Comparison of ENCODE assay signal across 30 mouse cellular contexts in genomic region chr10:80441598-80441997, GRCm38 (mm10). TPM values are rescaled to one million over a fixed set of nuclear protein-coding genes. Genes with fewer than 3 reads are reported as not detected.
DNase-seq lines count a peak whose midpoint lies in the region; ATAC-seq and TF ChIP-seq lines count a peak whose summit lies in the region.
"Had no signal": no experiment of that assay in that cellular context is flagged by ENCODE, and none has a peak within 500 bp of the region (broad histone marks: within the 10 kb centered on the region; RNA-seq: fewer than 3 reads in every experiment).

No protein-coding gene starts in this region.

- H3K27ac ChIP-seq in liver, embryonic 14.5 days, result no peak overlapping the region
- H3K27ac ChIP-seq in liver, embryonic 12.5 days, result no peak overlapping the region
- no peak overlapping the region for H3K27ac ChIP-seq in ES-Bruce4 (ENCODE audit: insufficient read depth, low read length)
- no peak overlapping the region for H3K27ac ChIP-seq in MEL (ENCODE audit: control insufficient read depth, low read depth, low read length)
- H3K27ac ChIP-seq in stomach, postnatal 0 days (replicated peaks), result no peak overlapping the region
- no peak overlapping the region for H3K27ac ChIP-seq in kidney, adult 2 months (ENCODE audit: insufficient read depth, low read depth, low read length)
- H3K27ac ChIP-seq: forebrain, embryonic 10.5 days; heart, adult 2 months; heart, embryonic 13.5 days; hindbrain, postnatal 0 days; kidney, postnatal 0 days; limb, embryonic 12.5 days; midbrain, embryonic 12.5 days had no signal

- peak; percentile 27; the same call in 1 of the 2 replicates for TF ChIP-seq CTCF in liver, embryonic 14.5 days (IDR thresholded peaks at IDR 0.05; ENCODE audit: low read depth)
- TF ChIP-seq CTCF in ES-Bruce4 (IDR thresholded peaks at IDR 0.05; ENCODE audit: low read depth, low read length) (peak; percentile 53), MEL (IDR thresholded peaks at IDR 0.05 in 2 of 3, conservative IDR thresholded peaks at IDR 0.05 in 1 of 3; ENCODE audit: control insufficient read depth in 1 of 3, insufficient read depth in 1 of 3, low read depth in 2 of 3, low read length in 3 of 3, poor library complexity in 1 of 3, severe bottlenecking in 1 of 3) (peak; percentile 29 to 68 (median 52); a peak in 4 of 6 replicates)
- TF ChIP-seq CTCF in stomach, postnatal 0 days (IDR thresholded peaks at IDR 0.05; ENCODE audit: low read depth), result 0 out of 2 replicates have a peak, but pooled peaks have one; percentile 9
- TF ChIP-seq CTCF in kidney, adult 2 months (conservative IDR thresholded peaks at IDR 0.05; ENCODE audit: insufficient read depth, insufficient read length, low read depth, low read length), result no peak; the same call in 1 of the 2 replicates

- DNase-seq in liver, embryonic 14.5 days (ENCODE audit: low read depth in 3 of 3, low spot score in 3 of 3), result no peak
- DNase-seq in MEL (ENCODE audit: low read depth, low spot score), result peak; percentile 44
- DNase-seq in stomach, postnatal 0 days (ENCODE audit: low spot score), result no peak
- DNase-seq in kidney, adult 2 months, result no peak
- DNase-seq in adrenal gland, postnatal 4 days (ENCODE audit: low spot score in 2 of 2), result no peak
- DNase-seq: adrenal gland, postnatal 36 days; cerebellum, adult 11-12 months; cerebellum, postnatal 14 days; gastrocnemius, postnatal 36 days; heart, adult 2 months; heart, postnatal 14 days; kidney, adult 18-20 months; lung, postnatal 10 days; right cerebral cortex, postnatal 14 days; thymus, postnatal 14 days had no signal

- WGBS in liver, embryonic 14.5 days (ENCODE audit: insufficient replicate concordance), result 54% methylated on average over 8 of the region's 8 CpGs
- WGBS in liver, embryonic 12.5 days (ENCODE audit: insufficient replicate concordance), result 48% methylated on average over 8 of the region's 8 CpGs
- WGBS in stomach, postnatal 0 days, result 61% methylated on average over 8 of the region's 8 CpGs
- WGBS in kidney, adult 2 months, result 64% methylated on average over 8 of the region's 8 CpGs

- no peak overlapping the region for H3K4me2 ChIP-seq in liver, embryonic 14.5 days (ENCODE audit: low read depth)
- no peak overlapping the region for H3K4me2 ChIP-seq in liver, embryonic 12.5 days
- H3K4me2 ChIP-seq in stomach, postnatal 0 days (replicated peaks; ENCODE audit: low read depth), result no peak overlapping the region
- H3K4me2 ChIP-seq: heart, embryonic 13.5 days; limb, embryonic 12.5 days; midbrain, embryonic 12.5 days had no signal

- no peaks in the 10 kb centered on the region for H3K9me3 ChIP-seq in liver, embryonic 14.5 days (ENCODE audit: control insufficient read depth, low read length)
- H3K9me3 ChIP-seq in liver, embryonic 12.5 days (replicated peaks), result no peaks in the 10 kb centered on the region
- no peaks in the 10 kb centered on the region for H3K9me3 ChIP-seq in ES-Bruce4 (replicated peaks; ENCODE audit: control insufficient read depth, insufficient read depth, low read length, poor library complexity, severe bottlenecking)
- H3K9me3 ChIP-seq in MEL (replicated peaks; ENCODE audit: insufficient read depth, low read length), result no peaks in the 10 kb centered on the region
- H3K9me3 ChIP-seq in stomach, postnatal 0 days (ENCODE audit: control insufficient read depth, low read length), result no peaks in the 10 kb centered on the region
- H3K9me3 ChIP-seq: forebrain, embryonic 10.5 days; G1E; heart, embryonic 13.5 days; limb, embryonic 12.5 days; midbrain, embryonic 12.5 days had no signal

- peaks cover 4 to 8% of the 10 kb centered on the region in 2 experiments; a peak in 3 of 4 replicates for H3K4me1 ChIP-seq in liver, embryonic 14.5 days (replicated peaks; ENCODE audit: control insufficient read depth in 2 of 2, insufficient read depth in 2 of 2, low read length in 1 of 2)
- peaks cover 54% of the 10 kb centered on the region for H3K4me1 ChIP-seq in liver, embryonic 12.5 days
- H3K4me1 ChIP-seq in ES-Bruce4 (ENCODE audit: control insufficient read depth, insufficient read depth, low read length) (no peaks in the 10 kb centered on the region), MEL (ENCODE audit: control insufficient read depth in 1 of 2, insufficient read depth in 2 of 2, low read length in 2 of 2) (peaks cover 6 to 22% of the 10 kb centered on the region in 2 experiments)
- H3K4me1 ChIP-seq in stomach, postnatal 0 days (replicated peaks; ENCODE audit: control insufficient read depth, insufficient read depth), result no peaks in the 10 kb centered on the region
- H3K4me1 ChIP-seq in kidney, adult 2 months (ENCODE audit: control insufficient read depth, insufficient read depth, low read length), result no peaks in the 10 kb centered on the region; the same call in 1 of the 2 replicates

- no peak overlapping the region for H3K9ac ChIP-seq in liver, embryonic 14.5 days (replicated peaks)
- no peak overlapping the region for H3K9ac ChIP-seq in liver, embryonic 12.5 days
- H3K9ac ChIP-seq in ES-Bruce4 (ENCODE audit: low read depth, poor library complexity, severe bottlenecking) (no peak overlapping the region), MEL (ENCODE audit: control insufficient read depth, low read depth, low read length, poor library complexity, severe bottlenecking) (no peak overlapping the region)
- H3K9ac ChIP-seq in stomach, postnatal 0 days (ENCODE audit: low read length), result no peak overlapping the region
- H3K9ac ChIP-seq: heart, embryonic 13.5 days; limb, embryonic 12.5 days; midbrain, embryonic 12.5 days had no signal

- no peaks in the 10 kb centered on the region for H3K79me2 ChIP-seq in MEL (ENCODE audit: control insufficient read depth, insufficient read depth, low read length, poor library complexity)

- H3K27me3 ChIP-seq in liver, embryonic 14.5 days (ENCODE audit: control insufficient read depth, insufficient read depth, low read length), result no peaks in the 10 kb centered on the region
- peaks cover 28% of the 10 kb centered on the region for H3K27me3 ChIP-seq in liver, embryonic 12.5 days (replicated peaks)
- no peaks in the 10 kb centered on the region for H3K27me3 ChIP-seq in ES-Bruce4 (ENCODE audit: control insufficient read depth, insufficient read depth, low read length, poor library complexity, severe bottlenecking)
- no peaks in the 10 kb centered on the region for H3K27me3 ChIP-seq in MEL (ENCODE audit: control insufficient read depth in 1 of 2, insufficient read depth in 2 of 2, low read length in 2 of 2)
- no peaks in the 10 kb centered on the region for H3K27me3 ChIP-seq in stomach, postnatal 0 days (ENCODE audit: control insufficient read depth, insufficient read depth, low read length)
- no peaks in the 10 kb centered on the region for H3K27me3 ChIP-seq in kidney, adult 2 months (replicated peaks; ENCODE audit: control insufficient read depth, insufficient read depth, low read length)

- no peaks in the 10 kb centered on the region for H3K36me3 ChIP-seq in liver, embryonic 14.5 days (replicated peaks; ENCODE audit: control insufficient read depth, insufficient read depth, low read depth)
- no peaks in the 10 kb centered on the region for H3K36me3 ChIP-seq in liver, embryonic 12.5 days
- H3K36me3 ChIP-seq in ES-Bruce4 (ENCODE audit: control insufficient read depth, insufficient read depth, low read length, poor library complexity, severe bottlenecking) (no peaks in the 10 kb centered on the region), MEL (ENCODE audit: control insufficient read depth in 1 of 2, insufficient read depth in 2 of 2, low read length in 2 of 2) (no peaks in the 10 kb centered on the region; a peak in 2 of 4 replicates)
- no peaks in the 10 kb centered on the region for H3K36me3 ChIP-seq in stomach, postnatal 0 days (ENCODE audit: control insufficient read depth, insufficient read depth, low read length)
- H3K36me3 ChIP-seq in kidney, adult 2 months (ENCODE audit: control insufficient read depth, insufficient read depth, low read length), result no peaks in the 10 kb centered on the region
- H3K36me3 ChIP-seq: forebrain, embryonic 10.5 days; G1E; heart, embryonic 13.5 days; limb, embryonic 12.5 days; midbrain, embryonic 12.5 days had no signal

- no peak overlapping the region for H3K4me3 ChIP-seq in liver, embryonic 14.5 days (ENCODE audit: insufficient read depth in 1 of 2, low read depth in 2 of 2, low read length in 2 of 2)
- no peak overlapping the region for H3K4me3 ChIP-seq in liver, embryonic 12.5 days
- H3K4me3 ChIP-seq in ES-Bruce4 (ENCODE audit: low read depth, low read length) (no peak overlapping the region), MEL (ENCODE audit: control insufficient read depth in 1 of 2, insufficient read depth in 1 of 2, low read depth in 2 of 2, low read length in 2 of 2) (no peak overlapping the region)
- no peak overlapping the region for H3K4me3 ChIP-seq in stomach, postnatal 0 days (ENCODE audit: low read depth, low read length)
- H3K4me3 ChIP-seq in kidney, adult 2 months (ENCODE audit: insufficient read depth, low read depth, low read length), result no peak overlapping the region
- H3K4me3 ChIP-seq: forebrain, embryonic 10.5 days; heart, adult 2 months; heart, embryonic 13.5 days; limb, embryonic 12.5 days; midbrain, embryonic 12.5 days had no signal

- no peak for ATAC-seq in liver, embryonic 14.5 days (ENCODE audit: insufficient read depth)
- ATAC-seq in liver, embryonic 12.5 days, result no peak
- no peak for ATAC-seq in stomach, postnatal 0 days (ENCODE audit: low FRiP score, low TSS enrichment)
- ATAC-seq: forebrain, embryonic 16.5 days; hindbrain, postnatal 0 days had no signal

- no peak for TF ChIP-seq EP300 in liver, embryonic 14.5 days (IDR thresholded peaks at IDR 0.05; ENCODE audit: low read depth)
- TF ChIP-seq EP300 in ES-Bruce4 (IDR thresholded peaks at IDR 0.05; ENCODE audit: insufficient read depth, low read depth, low read length) (no peak), MEL (IDR thresholded peaks at IDR 0.05; ENCODE audit: low read depth in 1 of 2, low read length in 2 of 2) (no peak)
- no peak for TF ChIP-seq EP300 in stomach, postnatal 0 days (optimal IDR thresholded peaks at IDR 0.05)

- TF ChIP-seq RAD21 in MEL (IDR thresholded peaks at IDR 0.05; ENCODE audit: low read depth, low read length), result 0 out of 2 replicates have a peak, but pooled peaks have one; percentile 7

- TF ChIP-seq POLR2A in ES-Bruce4 (IDR thresholded peaks at IDR 0.05; ENCODE audit: insufficient read depth, low read length), result no peak
- no peak for TF ChIP-seq POLR2A in MEL (IDR thresholded peaks at IDR 0.05; ENCODE audit: control insufficient read depth in 1 of 2, insufficient read depth in 1 of 2, low read depth in 1 of 2, low read length in 2 of 2, poor library complexity in 1 of 2)
- TF ChIP-seq POLR2A in kidney, adult 2 months (IDR thresholded peaks at IDR 0.05; ENCODE audit: low read depth, low read length), result no peak

RNA-seq across cellular contexts. Expression of gene Tcf3, which starts 8.2 kb away (rescaled TPM):
- polyA plus RNA-seq in liver, embryonic 14.5 days (2012; rRNA removed), result 54.7 and 74.7 TPM in 2 replicates
- 41.9 and 55.4 TPM in 2 replicates for polyA plus RNA-seq in liver, embryonic 14.5 days (2014; fragmentation: Nextera tagmentation; extraction: Ambion mirVana)
- 110 and 115 TPM in 2 replicates for polyA plus RNA-seq in liver, embryonic 12.5 days (2016; fragmentation: Nextera tagmentation; extraction: Ambion mirVana)
- polyA plus RNA-seq in ES-Bruce4 (2011; ENCODE audit: insufficient read depth, insufficient read length, low read depth, missing spikeins) (78.0 and 78.2 TPM in 2 replicates), MEL (2012; ENCODE audit: insufficient read depth in 1 of 2, insufficient read length in 2 of 2, low read depth in 1 of 2, low replicate concordance in 2 of 2, missing spikeins in 1 of 2) (100 to 1,000 TPM in 1 of 2 experiments, not detected in 1; 258 TPM)
- 113 and 125 TPM in 2 replicates for total RNA-seq in MEL (2012; rRNA removed)
- 30.9 and 37.0 TPM in 2 replicates for polyA plus RNA-seq in stomach, postnatal 0 days (2015; fragmentation: Nextera tagmentation; extraction: Ambion mirVana)
- 33.3 and 38.6 TPM in 2 replicates for polyA plus RNA-seq in kidney, adult 2 months (2012; rRNA removed)
- 100 to 1,000 TPM; 112 to 116 TPM for total RNA-seq in adrenal gland, postnatal 4 days (2021)

RNA-seq across cellular contexts. Expression of gene Uqcr11, which starts 35.0 kb away (rescaled TPM):
- polyA plus RNA-seq in liver, embryonic 14.5 days (2012; rRNA removed), result 359 and 571 TPM in 2 replicates
- polyA plus RNA-seq in liver, embryonic 14.5 days (2014; fragmentation: Nextera tagmentation; extraction: Ambion mirVana), result 729 and 738 TPM in 2 replicates
- polyA plus RNA-seq in liver, embryonic 12.5 days (2016; fragmentation: Nextera tagmentation; extraction: Ambion mirVana), result 594 and 628 TPM in 2 replicates
- polyA plus RNA-seq in ES-Bruce4 (2011; ENCODE audit: insufficient read depth, insufficient read length, low read depth, missing spikeins), result 199 and 223 TPM in 2 replicates
- 879 and 935 TPM in 2 replicates for total RNA-seq in MEL (2012; rRNA removed)
- 100 to 1,000 TPM in 1 of 2 experiments, not detected in 1; 481 TPM for polyA plus RNA-seq in MEL (2012; ENCODE audit: insufficient read depth in 1 of 2, insufficient read length in 2 of 2, low read depth in 1 of 2, low replicate concordance in 2 of 2, missing spikeins in 1 of 2)
- polyA plus RNA-seq in stomach, postnatal 0 days (2015; fragmentation: Nextera tagmentation; extraction: Ambion mirVana), result 859 and 899 TPM in 2 replicates
- 3,960 and 3,968 TPM in 2 replicates for polyA plus RNA-seq in kidney, adult 2 months (2012; rRNA removed)
- total RNA-seq in adrenal gland, postnatal 4 days (2021), result 100 to 1,000 TPM; 535 to 613 TPM

RNA-seq across cellular contexts. Expression of gene Mbd3, which starts 42.2 kb away (rescaled TPM):
- polyA plus RNA-seq in liver, embryonic 14.5 days (2012; rRNA removed), result 66.7 and 79.5 TPM in 2 replicates
- polyA plus RNA-seq in liver, embryonic 14.5 days (2014; fragmentation: Nextera tagmentation; extraction: Ambion mirVana), result 43.7 and 44.3 TPM in 2 replicates
- 134 and 140 TPM in 2 replicates for polyA plus RNA-seq in liver, embryonic 12.5 days (2016; fragmentation: Nextera tagmentation; extraction: Ambion mirVana)
- 81.3 and 84.8 TPM in 2 replicates for polyA plus RNA-seq in ES-Bruce4 (2011; ENCODE audit: insufficient read depth, insufficient read length, low read depth, missing spikeins)
- 81.4 and 86.9 TPM in 2 replicates for total RNA-seq in MEL (2012; rRNA removed)
- polyA plus RNA-seq in MEL (2012; ENCODE audit: insufficient read depth in 1 of 2, insufficient read length in 2 of 2, low read depth in 1 of 2, low replicate concordance in 2 of 2, missing spikeins in 1 of 2), result 100 to 1,000 TPM in 1 of 2 experiments, not detected in 1; 289 TPM
- 81.1 and 82.9 TPM in 2 replicates for polyA plus RNA-seq in stomach, postnatal 0 days (2015; fragmentation: Nextera tagmentation; extraction: Ambion mirVana)
- polyA plus RNA-seq in kidney, adult 2 months (2012; rRNA removed), result 143 and 151 TPM in 2 replicates
- total RNA-seq in adrenal gland, postnatal 4 days (2021), result 100 to 1,000 TPM; 142 to 147 TPM

RNA-seq across cellular contexts. Expression of gene Onecut3, which starts 53.0 kb away (rescaled TPM):
- 0.02 TPM in 2 replicates for polyA plus RNA-seq in liver, embryonic 14.5 days (2012; rRNA removed)
- not detected in 2 replicates for polyA plus RNA-seq in liver, embryonic 14.5 days (2014; fragmentation: Nextera tagmentation; extraction: Ambion mirVana)
- 0.29 and 0.33 TPM in 2 replicates for polyA plus RNA-seq in liver, embryonic 12.5 days (2016; fragmentation: Nextera tagmentation; extraction: Ambion mirVana)
- not detected in 2 replicates for polyA plus RNA-seq in ES-Bruce4 (2011; ENCODE audit: insufficient read depth, insufficient read length, low read depth, missing spikeins)
- total RNA-seq in MEL (2012; rRNA removed), result not detected in 2 replicates
- not detected for polyA plus RNA-seq in MEL (2012; ENCODE audit: insufficient read depth in 1 of 2, insufficient read length in 2 of 2, low read depth in 1 of 2, low replicate concordance in 2 of 2, missing spikeins in 1 of 2)
- polyA plus RNA-seq in stomach, postnatal 0 days (2015; fragmentation: Nextera tagmentation; extraction: Ambion mirVana), result 0.01 and 0.02 TPM in 2 replicates
- 0.03 TPM in 1 of 2 replicates, not detected in the other for polyA plus RNA-seq in kidney, adult 2 months (2012; rRNA removed)
- total RNA-seq in adrenal gland, postnatal 4 days (2021), result not detected
- total RNA-seq: adrenal gland, postnatal 36 days; gastrocnemius, postnatal 36 days; heart, postnatal 14 days; layer of hippocampus, postnatal 25 days; left cerebral cortex, postnatal 14 days; megakaryocyte, adult 5-6 weeks; neutrophil, adult 5-6 weeks had no signal
- polyA plus RNA-seq: G1E; heart, embryonic 13.5 days; kidney, postnatal 0 days; limb, embryonic 12.5 days; spleen, adult 2 months had no signal

RNA-seq across cellular contexts. Expression of gene Mex3d, which starts 54.1 kb away (rescaled TPM):
- 3.2 and 3.3 TPM in 2 replicates for polyA plus RNA-seq in liver, embryonic 14.5 days (2012; rRNA removed)
- 0.55 and 1.1 TPM in 2 replicates for polyA plus RNA-seq in liver, embryonic 14.5 days (2014; fragmentation: Nextera tagmentation; extraction: Ambion mirVana)
- 2.1 TPM in 2 replicates for polyA plus RNA-seq in liver, embryonic 12.5 days (2016; fragmentation: Nextera tagmentation; extraction: Ambion mirVana)
- polyA plus RNA-seq in ES-Bruce4 (2011; ENCODE audit: insufficient read depth, insufficient read length, low read depth, missing spikeins), result 25.0 and 28.0 TPM in 2 replicates
- 14.1 and 15.6 TPM in 2 replicates for total RNA-seq in MEL (2012; rRNA removed)
- 10 to 100 TPM in 1 of 2 experiments, not detected in 1; 18.8 TPM for polyA plus RNA-seq in MEL (2012; ENCODE audit: insufficient read depth in 1 of 2, insufficient read length in 2 of 2, low read depth in 1 of 2, low replicate concordance in 2 of 2, missing spikeins in 1 of 2)
- 4.1 and 4.5 TPM in 2 replicates for polyA plus RNA-seq in stomach, postnatal 0 days (2015; fragmentation: Nextera tagmentation; extraction: Ambion mirVana)
- polyA plus RNA-seq in kidney, adult 2 months (2012; rRNA removed), result 7.9 and 11.9 TPM in 2 replicates
- 10 to 100 TPM; 25.4 to 26.7 TPM for total RNA-seq in adrenal gland, postnatal 4 days (2021)
